Mouse (Mus musculus) MEL (cell line): Measurements from ENCODE around the gene Bag6. TPM values are rescaled to one million over a fixed set of nuclear protein-coding genes. Genes with fewer than 3 reads are reported as not detected.

ENCODE experiments used
- DNase-seq: peaks from one replicate; pipeline ENCODE4 v3.0.0; 2011; ENCODE audit warnings: low read depth, low spot score
- H3K27ac ChIP-seq: 2 replicates; pipeline ENCODE4 v1.5.1; 2012; ENCODE audit warnings: low read depth, mild to moderate bottlenecking, control low read depth, low read length, moderate library complexity; ENCODE audit not compliant: control insufficient read depth
- H3K27me3 ChIP-seq, 2 experiments: fragments of 150-350 bp in 1 of 2; sonication (generic) in 1 of 2; 2 replicates each; pipeline ENCODE4 v1.6.1; 2012; ENCODE audit warnings: low read length in 2 of 2, mild to moderate bottlenecking in 2 of 2, improper control_type of control experiment in 1 of 2, moderate library complexity in 1 of 2; ENCODE audit not compliant: insufficient read depth in 2 of 2, control insufficient read depth in 1 of 2
- H3K36me3 ChIP-seq, 2 experiments: 2 replicates each; pipeline ENCODE4 v1.6.1; 2012 to 2014; ENCODE audit warnings: low read length in 2 of 2, improper control_type of control experiment in 1 of 2, inconsistent platforms in 1 of 2, mild to moderate bottlenecking in 1 of 2; ENCODE audit not compliant: insufficient read depth in 2 of 2, control insufficient read depth in 1 of 2
- H3K4me1 ChIP-seq, 2 experiments: fragments of 150-350 bp in 1 of 2; sonication (generic) in 1 of 2; 2 replicates each; pipeline ENCODE4 v1.6.1; 2012; ENCODE audit warnings: low read length in 2 of 2, improper control_type of control experiment in 1 of 2, mild to moderate bottlenecking in 1 of 2; ENCODE audit not compliant: insufficient read depth in 2 of 2, control insufficient read depth in 1 of 2
- H3K4me3 ChIP-seq, 2 experiments: fragments of 150-350 bp in 1 of 2; sonication (generic) in 1 of 2; 2 replicates each; pipeline ENCODE4 v1.5.1; 2012; ENCODE audit warnings: low read depth in 2 of 2, low read length in 2 of 2, mild to moderate bottlenecking in 2 of 2, moderate library complexity in 2 of 2, control low read depth in 1 of 2, improper control_type of control experiment in 1 of 2; ENCODE audit not compliant: control insufficient read depth in 1 of 2, insufficient read depth in 1 of 2
- H3K79me2 ChIP-seq: 2 replicates; pipeline ENCODE4 v1.6.1; 2012; ENCODE audit warnings: mild to moderate bottlenecking, low read length, moderate library complexity; ENCODE audit not compliant: control insufficient read depth, poor library complexity, insufficient read depth
- H3K9ac ChIP-seq: 2 replicates; pipeline ENCODE4 v1.6.1; 2012; ENCODE audit warnings: low read depth, mild to moderate bottlenecking, control low read depth, low read length, moderate library complexity; ENCODE audit not compliant: control insufficient read depth, poor library complexity, severe bottlenecking
- H3K9me3 ChIP-seq: fragments of 150-350 bp; sonication (generic); replicated peaks from 2 replicates; pipeline ENCODE4 v1.6.1; 2012; ENCODE audit warnings: mild to moderate bottlenecking, low read length, improper control_type of control experiment, moderate library complexity; ENCODE audit not compliant: insufficient read depth
- BHLHE40 ChIP-seq: IDR thresholded peaks from 2 replicates; pipeline ENCODE4 v1.6.1; 2012; ENCODE audit warnings: low read depth, mild to moderate bottlenecking, inconsistent platforms, low read length, improper control_type of control experiment, borderline replicate concordance
- CHD1 ChIP-seq: IDR thresholded peaks from 2 replicates; pipeline ENCODE4 v1.6.1; 2012; ENCODE audit warnings: low read depth, mild to moderate bottlenecking, inconsistent platforms, low read length, improper control_type of control experiment
- CHD2 ChIP-seq: IDR thresholded peaks from 2 replicates; pipeline ENCODE4 v1.6.1; 2011; ENCODE audit warnings: low read length, improper control_type of control experiment
- CTCF ChIP-seq, 3 experiments: IDR thresholded peaks in 2 of 3; conservative IDR thresholded peaks in 1 of 3; 2 replicates each; pipeline ENCODE4 v1.5.1; 2011 to 2012; ENCODE audit warnings: low read length in 3 of 3, low read depth in 2 of 3, mild to moderate bottlenecking in 2 of 3, improper control_type of control experiment in 1 of 3, inconsistent platforms in 1 of 3, mixed read lengths in 1 of 3, moderate library complexity in 1 of 3; ENCODE audit not compliant: control insufficient read depth in 1 of 3, insufficient read depth in 1 of 3, poor library complexity in 1 of 3, severe bottlenecking in 1 of 3
- ELF1 ChIP-seq: IDR thresholded peaks from 2 replicates; pipeline ENCODE4 v1.6.1; 2014; ENCODE audit warnings: low read depth, mild to moderate bottlenecking, inconsistent platforms, low read length, improper control_type of control experiment, moderate library complexity
- EP300 ChIP-seq, 2 experiments: IDR thresholded peaks; 2 replicates each; pipeline ENCODE4 v1.6.1; 2011; ENCODE audit warnings: improper control_type of control experiment in 2 of 2, low read length in 2 of 2, low read depth in 1 of 2, mild to moderate bottlenecking in 1 of 2
- ETS1 ChIP-seq: IDR thresholded peaks from 2 replicates; pipeline ENCODE4 v1.6.1; 2012; ENCODE audit warnings: low read depth, mild to moderate bottlenecking, inconsistent platforms, low read length, improper control_type of control experiment, moderate library complexity
- GABPA ChIP-seq: IDR thresholded peaks from 2 replicates; pipeline ENCODE4 v1.6.1; 2012; ENCODE audit warnings: low read depth, mild to moderate bottlenecking, inconsistent platforms, low read length, improper control_type of control experiment, moderate library complexity
- GATA1 ChIP-seq: IDR thresholded peaks from 2 replicates; pipeline ENCODE4 v1.6.1; 2011; ENCODE audit warnings: low read depth, low read length, improper control_type of control experiment
- HCFC1 ChIP-seq: IDR thresholded peaks from 2 replicates; pipeline ENCODE4 v1.6.1; 2012; ENCODE audit warnings: low read depth, mild to moderate bottlenecking, inconsistent platforms, low read length, improper control_type of control experiment, moderate library complexity
- JUND ChIP-seq: IDR thresholded peaks from 2 replicates; pipeline ENCODE4 v1.6.1; 2011; ENCODE audit warnings: low read depth, mild to moderate bottlenecking, improper control_type of control experiment, low read length
- KAT2A ChIP-seq: conservative IDR thresholded peaks from 2 replicates; pipeline ENCODE4 v1.6.1; 2012; ENCODE audit warnings: low read depth, low read length, improper control_type of control experiment, inconsistent platforms
- MAFK ChIP-seq: IDR thresholded peaks from 2 replicates; pipeline ENCODE4 v1.6.1; 2011; ENCODE audit warnings: low read depth, mild to moderate bottlenecking, low read length, improper control_type of control experiment, borderline replicate concordance
- MAX ChIP-seq: IDR thresholded peaks from 2 replicates; pipeline ENCODE4 v1.6.1; 2011; ENCODE audit warnings: low read length, improper control_type of control experiment
- MAZ ChIP-seq: IDR thresholded peaks from 2 replicates; pipeline ENCODE4 v1.6.1; 2012; ENCODE audit warnings: low read depth, mild to moderate bottlenecking, inconsistent platforms, low read length, improper control_type of control experiment
- MEF2A ChIP-seq: IDR thresholded peaks from 2 replicates; pipeline ENCODE4 v1.6.1; 2014; ENCODE audit warnings: low read depth, mild to moderate bottlenecking, inconsistent platforms, low read length, improper control_type of control experiment; ENCODE audit not compliant: poor library complexity, insufficient replicate concordance, severe bottlenecking; ENCODE audit errors: extremely low read depth
- MXI1 ChIP-seq: IDR thresholded peaks from 2 replicates; pipeline ENCODE4 v1.6.1; 2011; ENCODE audit warnings: mild to moderate bottlenecking, low read depth, low read length, improper control_type of control experiment
- MYB ChIP-seq: IDR thresholded peaks from 2 replicates; pipeline ENCODE4 v1.6.1; 2011; ENCODE audit warnings: mild to moderate bottlenecking, low read depth, low read length, improper control_type of control experiment
- MYC ChIP-seq: IDR thresholded peaks from 2 replicates; pipeline ENCODE4 v1.6.1; 2011; ENCODE audit warnings: low read depth, mild to moderate bottlenecking, low read length, improper control_type of control experiment, moderate library complexity
- POLR2A ChIP-seq, 2 experiments: IDR thresholded peaks; 2 replicates each; pipeline ENCODE4 v1.6.1; 2011 to 2012; ENCODE audit warnings: low read length in 2 of 2, mild to moderate bottlenecking in 2 of 2, control low read depth in 1 of 2, improper control_type of control experiment in 1 of 2, low read depth in 1 of 2, moderate library complexity in 1 of 2; ENCODE audit not compliant: control insufficient read depth in 1 of 2, insufficient read depth in 1 of 2, poor library complexity in 1 of 2
- POLR2AphosphoS2 ChIP-seq: IDR thresholded peaks from 2 replicates; pipeline ENCODE4 v1.6.1; 2011; ENCODE audit warnings: low read length, improper control_type of control experiment
- POLR2AphosphoS5 ChIP-seq: IDR thresholded peaks from 2 replicates; pipeline ENCODE4 v1.6.1; 2012; ENCODE audit warnings: low read depth, borderline replicate concordance, mild to moderate bottlenecking, inconsistent platforms, low read length, moderate library complexity, mixed read lengths
- RAD21 ChIP-seq: IDR thresholded peaks from 2 replicates; pipeline ENCODE4 v1.6.1; 2011; ENCODE audit warnings: mild to moderate bottlenecking, low read depth, low read length, improper control_type of control experiment
- RCOR1 ChIP-seq: IDR thresholded peaks from 2 replicates; pipeline ENCODE4 v1.6.1; 2012; ENCODE audit warnings: low read depth, mild to moderate bottlenecking, inconsistent platforms, low read length, improper control_type of control experiment
- SIN3A ChIP-seq: IDR thresholded peaks from 2 replicates; pipeline ENCODE4 v1.6.1; 2012; ENCODE audit warnings: low read length, improper control_type of control experiment, inconsistent platforms
- SMC3 ChIP-seq: IDR thresholded peaks from 2 replicates; pipeline ENCODE4 v1.6.1; 2011; ENCODE audit warnings: low read depth, low read length, improper control_type of control experiment
- TBP ChIP-seq: IDR thresholded peaks from 2 replicates; pipeline ENCODE4 v1.8.0; 2011; ENCODE audit warnings: low read depth, low read length, improper control_type of control experiment
- TCF12 ChIP-seq: IDR thresholded peaks from 2 replicates; pipeline ENCODE4 v1.6.1; 2014; ENCODE audit warnings: low read depth, mild to moderate bottlenecking, inconsistent platforms, low read length, improper control_type of control experiment, moderate library complexity
- UBTF ChIP-seq: IDR thresholded peaks from 2 replicates; pipeline ENCODE4 v1.6.1; 2012; ENCODE audit warnings: low read depth, mild to moderate bottlenecking, inconsistent platforms, low read length, improper control_type of control experiment, moderate library complexity, borderline replicate concordance; ENCODE audit not compliant: insufficient read depth
- USF1 ChIP-seq: IDR thresholded peaks from 2 replicates; pipeline ENCODE4 v1.6.1; 2014; ENCODE audit warnings: low read depth, mild to moderate bottlenecking, inconsistent platforms, low read length, improper control_type of control experiment, moderate library complexity
- USF2 ChIP-seq, 2 experiments: IDR thresholded peaks; 2 replicates each; pipeline ENCODE4 v1.6.1; 2011 to 2012; ENCODE audit warnings: improper control_type of control experiment in 2 of 2, low read length in 2 of 2, borderline replicate concordance in 1 of 2, inconsistent platforms in 1 of 2, low read depth in 1 of 2, mild to moderate bottlenecking in 1 of 2; ENCODE audit not compliant: insufficient read depth in 1 of 2
- ZC3H11A ChIP-seq: IDR thresholded peaks from 2 replicates; pipeline ENCODE4 v1.6.1; 2012; ENCODE audit warnings: low read depth, mild to moderate bottlenecking, inconsistent platforms, low read length, improper control_type of control experiment
- ZKSCAN1 ChIP-seq: IDR thresholded peaks from 2 replicates; pipeline ENCODE4 v1.6.1; 2012; ENCODE audit warnings: low read depth, mild to moderate bottlenecking, inconsistent platforms, low read length, improper control_type of control experiment, moderate library complexity
- ZMIZ1 ChIP-seq: IDR thresholded peaks from 2 replicates; pipeline ENCODE4 v1.6.1; 2012; ENCODE audit warnings: low read depth, mild to moderate bottlenecking, inconsistent platforms, low read length, improper control_type of control experiment, moderate library complexity
- ZNF384 ChIP-seq: IDR thresholded peaks from 2 replicates; pipeline ENCODE4 v1.6.1; 2012; ENCODE audit warnings: low read depth, mild to moderate bottlenecking, inconsistent platforms, low read length, improper control_type of control experiment
- polyA plus RNA-seq, 2 experiments: library from polyadenylated mRNA; stranded (reverse) in 1 of 2; unstranded in 1 of 2; fragments of >175 nt in 1 of 2; fragments of >200 nt in 1 of 2; gene quantifications; 2 replicates each; pipeline versions ENCODE4 v1.2.1 to v1.2.4; 2012; ENCODE audit warnings: low replicate concordance in 2 of 2, low read depth in 1 of 2; ENCODE audit not compliant: insufficient read length in 2 of 2, insufficient read depth in 1 of 2, missing spikeins in 1 of 2
- total RNA-seq: library from RNA; depleted of rRNA; stranded (reverse); fragments of 300-350 nt; gene quantifications from 2 replicates; pipeline ENCODE4 v1.2.3, GENCODE M21; 2012; rRNA removed

The Bag6 gene
- total RNA-seq (98.2 and 102 TPM in 2 replicates), polyA plus RNA-seq (100 to 1,000 TPM in 1 of 2 experiments, not detected in 1; 283 TPM)

DNA sequence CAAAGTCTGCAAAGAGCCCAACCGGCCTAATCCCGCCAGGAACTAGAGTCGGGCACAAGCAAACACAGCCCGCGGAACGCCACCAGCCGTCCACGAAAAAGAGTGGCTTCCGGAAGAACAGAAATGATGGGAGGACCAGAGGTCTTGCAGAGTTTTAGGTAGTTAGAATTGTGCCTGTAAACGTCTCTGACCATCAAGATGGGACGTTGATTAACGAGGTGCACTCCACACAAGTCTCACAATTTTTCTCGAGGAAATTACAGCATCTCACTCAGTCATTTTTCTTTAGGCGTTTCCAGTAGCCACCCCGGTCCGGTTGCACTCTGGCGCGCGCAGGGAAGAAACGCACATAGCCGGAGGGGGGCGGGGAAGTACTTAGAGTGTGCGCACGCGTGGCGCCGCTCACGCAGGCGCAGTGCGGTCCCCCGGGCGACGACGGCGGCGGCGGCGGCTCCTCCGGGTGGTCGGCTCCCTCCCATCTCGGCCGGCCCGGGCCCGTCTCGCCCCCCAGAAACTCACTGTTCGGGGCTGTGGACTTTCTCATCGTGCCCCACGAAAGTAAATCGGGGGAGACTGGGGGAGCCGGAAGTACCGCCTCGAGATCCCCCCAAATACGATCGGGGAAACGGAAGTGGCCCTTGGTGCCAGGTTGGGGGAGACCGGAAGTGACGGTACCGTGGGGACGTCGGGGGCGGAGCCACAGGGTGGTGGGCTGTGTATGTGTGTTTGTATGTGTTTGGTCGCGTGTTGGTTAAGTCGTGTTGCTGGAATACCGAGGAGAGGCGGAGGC lies at the start of gene Bag6:
TSS of gene Bag6 (plus strand) at position 378 of the 790 bp plus-strand sequence.
- H3K4me1 ChIP-seq, result peaks cover 0 to 13% of the 10 kb centered on the region in 2 experiments; a peak in 2 of 4 replicates
- H3K27me3 ChIP-seq, result no peaks in the 10 kb centered on the region
- H3K9ac ChIP-seq, result peak within 1 kb of the TSS; percentile 99
- H3K27ac ChIP-seq, result peak within 1 kb of the TSS; percentile 99
- peak; percentile 96 for DNase-seq
- peak within 1 kb of the TSS; percentile 28 to 99 for H3K4me3 ChIP-seq
- peaks cover 39% of the 10 kb centered on the region for H3K79me2 ChIP-seq
- H3K36me3 ChIP-seq, result peaks cover 0 to 18% of the 10 kb centered on the region in 2 experiments
- H3K9me3 ChIP-seq, result no peaks in the 10 kb centered on the region
- TF ChIP-seq UBTF (no peak), ELF1 (peak; percentile 81), EP300 (IDR thresholded peaks at IDR 0.05; ENCODE audit: low read depth in 1 of 2, low read length in 2 of 2) (no peak), KAT2A (no peak; the same call in 1 of the 2 replicates), TCF12 (peak; percentile 18), RCOR1 (no peak), MAZ (peak; percentile 88), TBP (peak; percentile 60), POLR2A (IDR thresholded peaks at IDR 0.05; ENCODE audit: control insufficient read depth in 1 of 2, insufficient read depth in 1 of 2, low read depth in 1 of 2, low read length in 2 of 2, poor library complexity in 1 of 2) (peak; percentile 76 to 82), SIN3A (peak; percentile 90), USF1 (no peak), SMC3 (no peak; the same call in 1 of the 2 replicates), ETS1 (peak; percentile 61; the same call in 1 of the 2 replicates), MAFK (no peak), MXI1 (no peak; the same call in none of the 2 replicates), CTCF (IDR thresholded peaks at IDR 0.05 in 2 of 3, conservative IDR thresholded peaks at IDR 0.05 in 1 of 3; ENCODE audit: control insufficient read depth in 1 of 3, insufficient read depth in 1 of 3, low read depth in 2 of 3, low read length in 3 of 3, poor library complexity in 1 of 3, severe bottlenecking in 1 of 3) (no peak), MAX (peak; percentile 99), CHD1 (no peak), ZMIZ1 (peak; percentile 81), USF2 (IDR thresholded peaks at IDR 0.05; ENCODE audit: borderline replicate concordance in 1 of 2, insufficient read depth in 1 of 2, low read depth in 1 of 2, low read length in 2 of 2) (no peak), ZKSCAN1 (no peak), MEF2A (no peak), MYC (no peak; the same call in 1 of the 2 replicates), POLR2AphosphoS2 (peak; percentile 84), BHLHE40 (no peak), MYB (no peak), GABPA (no peak), ZC3H11A (no peak), JUND (no peak), RAD21 (no peak), GATA1 (0 out of 2 replicates have a peak, but pooled peaks have one; percentile 37), POLR2AphosphoS5 (no peak; the same call in 1 of the 2 replicates), CHD2 (no peak), ZNF384 (no peak), HCFC1 (peak; percentile 90)
